Mouse (Mus musculus): ENCODE results near the gene Ugt1a9.

GRCm38 (mm10) chr1:88223591-88223990 is 153.0 kb downstream of the Ugt1a9 start:
- TF ChIP-seq RAD21 (IDR thresholded peaks at IDR 0.05; ENCODE audit: low read depth, low read length) (no peak), CTCF (conservative IDR thresholded peaks at IDR 0.05 in 1 of 2, IDR thresholded peaks at IDR 0.05 in 1 of 2; ENCODE audit: low read depth in 2 of 2, low read length in 2 of 2) (no peak), USF2 (conservative IDR thresholded peaks at IDR 0.05; ENCODE audit: low read depth, low read length) (no peak), NELFE (IDR thresholded peaks at IDR 0.05; ENCODE audit: low read depth, low read length) (no peak), MAX (IDR thresholded peaks at IDR 0.05; ENCODE audit: low read length) (no peak), POLR2A (IDR thresholded peaks at IDR 0.05; ENCODE audit: low read depth, low read length) (no peak), ZKSCAN1 (IDR thresholded peaks at IDR 0.05; ENCODE audit: borderline replicate concordance, low read depth, low read length) (no peak), ZMIZ1 (IDR thresholded peaks at IDR 0.05; ENCODE audit: low read depth, low read length) (no peak), ETS1 (conservative IDR thresholded peaks at IDR 0.05; ENCODE audit: low read depth, low read length) (no peak)

Data from CH12.LX (cell line).